Mouse (Mus musculus) limb, embryonic 12.5 days (tissue): ENCODE results near the gene Srrt. TPM values are rescaled to one million over a fixed set of nuclear protein-coding genes. Genes with fewer than 3 reads are reported as not detected.

Experiments
- microRNA-seq: library from miRNA; unstranded; fragments of <30 nt; microRNA quantifications from one replicate; pipeline ENCODE4, GENCODE M21; 2017
- polyA plus RNA-seq: library from polyadenylated mRNA; unstranded; fragments of >200 nt; fragmentation: Nextera tagmentation; extraction: Ambion mirVana; gene quantifications from 2 replicates; pipeline ENCODE4 v1.2.1, GENCODE M21; 2016

The Srrt gene
- polyA plus RNA-seq, 1 experiment from 2014 or later = 182 TPM

Small RNAs within 50 kb of the gene (microRNA-seq; reads per million reads assigned to microRNA genes)
- gene Mir7036 (0.93 reads per million), gene Mir8116 (not detected)

Other genes starting within 250 kb of the Srrt start
- 0.38 and 0.44 TPM in 2 replicates for gene Serpine1, start 235.4 kb downstream of the Srrt start, polyA plus RNA-seq
- gene Trim56, start 191.5 kb downstream of the Srrt start, polyA plus RNA-seq = 6.9 and 8.6 TPM in 2 replicates
- gene Muc3, start 158.4 kb downstream of the Srrt start, polyA plus RNA-seq = not detected in 2 replicates
- gene Muc3a, start 95.3 kb downstream of the Srrt start, polyA plus RNA-seq = 0.10 TPM in 1 of 2 replicates, not detected in the other
- gene Ache, start 20.2 kb downstream of the Srrt start, polyA plus RNA-seq = 7.7 and 8.3 TPM in 2 replicates
- 6.7 and 6.8 TPM in 2 replicates for gene Ufsp1, start 13.0 kb downstream of the Srrt start, polyA plus RNA-seq
- gene Trip6, start 6.7 kb upstream of the Srrt start, polyA plus RNA-seq = 81.6 and 86.9 TPM in 2 replicates
- gene Slc12a9, start 25.9 kb upstream of the Srrt start, polyA plus RNA-seq = 13.8 and 16.3 TPM in 2 replicates
- 86.9 and 99.6 TPM in 2 replicates for gene Ephb4, start 42.4 kb upstream of the Srrt start, polyA plus RNA-seq
- gene Zan, start 169.4 kb upstream of the Srrt start, polyA plus RNA-seq = 0.04 and 0.08 TPM in 2 replicates
- gene Pop7, start 194.8 kb upstream of the Srrt start, polyA plus RNA-seq = 48.0 and 52.7 TPM in 2 replicates
- gene Gigyf1, start 210.9 kb upstream of the Srrt start, polyA plus RNA-seq = 17.0 and 17.7 TPM in 2 replicates
- gene Epo, start 225.6 kb upstream of the Srrt start, polyA plus RNA-seq = 0.71 TPM in 1 of 2 replicates, not detected in the other
- 337 and 349 TPM in 2 replicates for gene Gnb2, start 225.8 kb upstream of the Srrt start, polyA plus RNA-seq
- gene Actl6b, start 245.8 kb upstream of the Srrt start, polyA plus RNA-seq = 0.68 TPM in 1 of 2 replicates, not detected in the other